Mouse (Mus musculus) Muller cell, postnatal 12 days (primary cell): ENCODE results near the gene Ncmap.

Experiments used
- DNase-seq: peaks from one replicate; pipeline ENCODE4 v3.0.0-alpha.2; 2015; ENCODE audit errors: inconsistent ontology term

Gene Ncmap

GRCm38 (mm10) chr4:135397991-135398390, at the start of gene Ncmap:
Gene Ncmap (minus strand): TSS chr4:135398227.
- no peak for DNase-seq

GRCm38 (mm10) chr4:135442473-135442872, 44.4 kb upstream of the Ncmap start:
- no peak for DNase-seq

DNA sequence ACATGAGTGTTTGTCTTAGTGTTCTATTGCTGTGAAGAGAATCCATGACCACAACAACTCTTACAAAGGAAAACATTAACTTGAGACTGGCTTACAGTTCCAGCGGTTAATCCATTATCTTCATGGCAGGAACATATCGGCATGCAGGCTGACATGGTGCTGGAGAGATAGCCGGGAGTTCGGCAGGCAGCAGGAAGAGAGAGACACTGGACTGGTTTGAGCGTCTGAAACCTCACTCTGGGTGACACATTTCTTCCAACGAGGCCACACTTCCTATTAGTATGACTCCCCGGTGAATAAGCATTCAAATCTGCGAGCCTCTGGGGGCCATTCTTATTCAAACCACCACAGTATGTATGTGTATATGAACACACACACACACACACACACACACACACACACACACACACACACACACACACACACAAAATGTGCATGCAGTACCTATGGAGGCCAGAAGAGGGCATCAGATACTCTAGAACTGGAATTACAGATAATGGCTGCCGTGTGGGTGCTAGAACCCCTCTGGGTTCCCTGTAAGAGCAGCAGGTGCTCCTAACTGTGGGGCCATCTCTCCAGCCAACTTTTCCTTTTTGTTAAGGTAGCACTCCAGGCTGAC, 42.0 kb upstream of the Ncmap start:
- DNase-seq, result peak; percentile 26

DNA sequence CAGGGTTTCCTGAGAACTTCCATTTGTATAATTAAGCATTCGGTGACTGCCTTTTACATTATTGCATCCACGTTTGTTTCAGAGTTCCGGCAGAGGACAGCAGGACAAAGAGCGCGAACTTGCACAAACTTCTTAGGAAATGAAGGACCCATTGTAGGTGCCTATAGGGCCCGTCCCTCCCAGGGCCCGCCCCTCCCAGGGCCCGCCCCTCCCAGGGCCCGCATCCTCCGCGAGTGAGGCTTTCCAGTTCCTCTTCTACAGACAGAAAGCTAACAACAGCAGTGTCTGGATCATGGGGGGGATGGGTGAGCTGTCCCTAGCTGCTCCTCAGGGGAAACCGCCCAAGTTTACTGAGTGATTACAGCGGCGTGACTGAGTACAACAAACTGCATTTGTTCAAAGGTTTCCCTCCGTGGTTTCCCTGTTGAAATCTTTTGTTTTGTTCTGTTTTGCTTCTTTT, 41.2 kb upstream of the Ncmap start:
- peak; percentile 83 for DNase-seq

DNA sequence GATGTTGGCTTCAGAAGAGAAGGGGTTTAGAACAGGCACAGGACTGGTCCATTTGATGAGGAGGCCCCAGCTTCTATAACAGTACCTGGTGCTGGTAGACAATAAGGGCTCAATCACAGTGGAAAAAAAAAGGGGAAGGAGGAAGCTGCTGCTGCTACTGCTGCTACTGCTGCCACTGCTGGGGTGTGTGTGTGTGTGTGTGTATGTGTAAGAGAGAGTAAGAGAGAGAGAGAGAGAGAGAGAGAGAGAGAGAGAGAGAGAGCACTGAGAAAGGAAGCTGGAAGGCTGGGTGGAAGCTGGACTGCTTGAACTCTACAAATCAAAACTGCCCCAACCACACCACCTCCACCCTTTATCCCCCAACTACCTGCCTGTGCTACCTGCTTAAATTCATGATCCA, 39.9 kb upstream of the Ncmap start:
- no peak for DNase-seq

DNA sequence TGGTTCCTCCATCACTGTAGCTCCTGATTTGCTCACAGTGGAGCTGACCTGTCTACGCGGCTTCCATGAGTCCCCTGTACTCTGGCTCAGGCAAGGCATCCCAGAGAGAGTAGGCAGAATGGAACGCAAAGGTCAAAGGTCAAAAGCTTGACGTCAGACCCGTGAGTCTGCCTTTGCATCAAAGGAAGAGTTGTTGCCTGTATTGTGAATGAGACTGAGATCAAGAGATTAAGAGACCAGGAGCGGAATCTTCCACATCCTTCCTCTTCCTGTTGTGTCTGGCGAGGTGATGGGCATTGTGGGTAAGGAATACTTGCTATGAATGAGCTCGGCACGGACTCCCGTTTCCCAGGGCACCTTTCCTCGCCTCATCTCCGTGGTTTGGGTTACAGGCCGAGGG, 38.3 kb upstream of the Ncmap start:
- peak; percentile 36 for DNase-seq

- no peak for DNase-seq
Measured at GRCm38 (mm10) chr4:135434395-135434789, 36.4 kb upstream of the Ncmap start.

DNA sequence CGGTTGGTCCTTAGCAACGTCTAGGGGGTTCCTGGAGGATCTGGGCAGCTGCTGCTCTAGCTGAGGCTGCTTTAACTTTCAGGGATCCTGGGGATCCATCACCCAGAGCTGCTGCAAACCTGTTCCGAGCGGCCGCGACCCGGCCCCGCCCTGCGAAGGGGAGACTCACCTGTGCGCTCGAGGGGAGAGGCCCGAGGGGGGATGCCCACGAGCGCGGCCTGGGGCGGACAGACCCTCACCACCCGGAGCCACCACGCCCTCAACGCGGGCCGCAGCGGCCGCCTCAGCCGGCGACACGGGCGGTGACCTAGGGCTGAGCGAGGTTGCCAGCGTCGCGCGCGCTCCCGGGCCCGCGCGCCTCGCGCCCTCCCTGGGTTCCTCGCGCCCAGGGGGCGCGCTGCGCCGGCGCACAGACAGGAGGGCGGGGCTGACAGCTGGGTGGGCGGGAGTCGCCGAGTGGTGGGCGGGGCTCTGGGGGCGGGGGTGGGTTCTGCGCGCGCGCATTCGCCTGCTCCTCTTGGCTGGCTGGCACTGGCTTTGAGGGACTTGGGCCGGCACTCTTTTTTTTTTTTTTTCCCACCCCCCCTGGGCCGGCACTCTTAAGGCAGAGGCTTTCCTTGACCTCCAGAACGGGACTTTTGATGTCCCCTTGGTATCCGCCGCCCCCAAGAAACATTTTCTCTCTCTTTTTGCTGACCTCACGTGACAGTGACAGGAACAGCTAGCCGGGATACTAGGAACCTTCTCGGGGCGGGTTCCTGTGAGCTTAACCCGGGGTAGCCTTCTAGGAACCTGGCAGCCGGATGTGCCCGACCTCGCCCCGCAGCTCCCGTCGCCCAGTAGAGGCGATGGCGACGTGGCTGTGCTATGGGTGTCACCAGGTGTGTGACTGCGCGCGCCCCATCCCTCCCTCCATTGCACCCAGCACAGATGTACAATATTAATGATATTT, 35.7 kb upstream of the Ncmap start, which contains the start of gene Rcan3:
TSS of gene Rcan3 (minus strand) at position 411 of the 952 bp plus-strand sequence.
- peak; percentile 91 for DNase-seq

DNA sequence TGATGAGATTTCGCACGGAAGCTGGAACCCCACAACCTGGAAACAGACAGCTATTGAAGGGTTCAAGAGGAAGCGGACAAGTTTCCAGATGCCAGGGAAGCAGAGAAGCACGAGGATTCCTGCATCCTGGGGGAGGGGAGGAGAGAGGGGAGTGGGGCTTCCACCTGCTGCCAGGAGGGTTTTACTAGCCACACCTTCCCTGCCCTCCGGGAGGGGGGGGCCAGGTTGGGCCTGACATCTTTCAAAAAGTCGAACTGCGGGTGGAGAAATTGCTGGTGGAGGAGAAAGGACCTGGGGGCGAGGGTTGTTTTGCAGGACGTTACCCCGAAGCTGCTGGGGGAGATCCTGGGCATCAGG, 35.0 kb upstream of the Ncmap start:
- DNase-seq, result no peak

- DNase-seq, result no peak
Measured at GRCm38 (mm10) chr4:135429990-135430760, 32.1 kb upstream of the Ncmap start.

- no peak for DNase-seq
Measured at GRCm38 (mm10) chr4:135429383-135429782, 31.4 kb upstream of the Ncmap start.

- DNase-seq, result no peak
Measured at GRCm38 (mm10) chr4:135426587-135426986, 28.6 kb upstream of the Ncmap start.

- no peak for DNase-seq
Measured at GRCm38 (mm10) chr4:135425625-135426024, 27.6 kb upstream of the Ncmap start.

GRCm38 (mm10) chr4:135420961-135421360, 22.9 kb upstream of the Ncmap start:
- DNase-seq, result no peak

GRCm38 (mm10) chr4:135420416-135420815, 22.4 kb upstream of the Ncmap start:
- DNase-seq, result no peak

DNA sequence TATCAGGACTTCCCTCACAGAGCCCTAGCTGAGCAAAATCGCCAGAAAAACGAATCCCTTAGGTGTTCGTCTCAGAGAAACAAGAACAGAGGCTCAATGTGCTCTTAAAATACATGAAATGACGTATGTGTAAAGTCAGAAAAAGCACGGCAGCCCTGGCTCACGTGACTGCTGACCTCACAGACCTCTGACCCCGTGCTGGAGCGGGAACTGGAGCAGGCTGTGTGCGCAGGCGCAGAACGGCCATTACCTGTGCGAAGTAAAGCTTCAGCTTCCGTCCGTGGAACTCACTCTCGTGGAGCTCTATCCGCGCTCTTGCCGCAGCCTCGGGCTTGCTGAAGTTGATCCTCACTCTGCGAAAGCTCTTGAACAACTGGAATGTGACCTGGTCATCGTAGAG, 22.0 kb upstream of the Ncmap start:
- no peak for DNase-seq

DNA sequence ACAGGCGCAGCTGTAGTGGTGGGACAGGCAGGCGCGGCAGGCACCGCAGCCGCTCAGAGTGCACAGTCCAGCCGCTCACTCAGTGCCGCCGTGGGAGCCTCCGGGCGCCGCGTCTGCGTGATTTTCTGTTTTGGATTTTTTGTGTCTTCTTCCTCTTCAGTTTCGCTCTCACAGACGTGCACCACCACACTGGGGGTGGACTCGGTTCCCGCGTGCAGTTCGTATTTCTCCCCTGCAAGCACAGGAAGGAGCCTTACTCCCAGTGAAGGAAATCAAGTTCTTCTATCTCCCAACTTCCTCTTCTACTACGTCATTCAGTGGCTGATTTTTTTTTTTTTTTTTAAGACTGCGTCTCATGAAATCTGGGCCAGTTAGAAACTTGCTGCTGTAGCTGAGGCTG, 18.3 kb upstream of the Ncmap start:
- DNase-seq, result no peak

- DNase-seq, result no peak
Measured at GRCm38 (mm10) chr4:135413491-135413890, 15.5 kb upstream of the Ncmap start.

- peak; percentile 31 for DNase-seq
Measured at GRCm38 (mm10) chr4:135411633-135412032, 13.6 kb upstream of the Ncmap start.

- peak; percentile 58 for DNase-seq
Measured at GRCm38 (mm10) chr4:135406180-135406579, 8.2 kb upstream of the Ncmap start.

- DNase-seq, result no peak
Measured at GRCm38 (mm10) chr4:135404916-135405315, 6.9 kb upstream of the Ncmap start.

- no peak for DNase-seq
Measured at GRCm38 (mm10) chr4:135404048-135404447, 6.0 kb upstream of the Ncmap start.
